Mouse (Mus musculus): ENCODE measurements around the gene Bcl11a. TPM values are rescaled to one million over a fixed set of nuclear protein-coding genes. Genes with fewer than 3 reads are reported as not detected.

Bcl11a gene
- polyA plus RNA-seq, 1 experiment from 2014 or later: 71.7 TPM

DNA sequence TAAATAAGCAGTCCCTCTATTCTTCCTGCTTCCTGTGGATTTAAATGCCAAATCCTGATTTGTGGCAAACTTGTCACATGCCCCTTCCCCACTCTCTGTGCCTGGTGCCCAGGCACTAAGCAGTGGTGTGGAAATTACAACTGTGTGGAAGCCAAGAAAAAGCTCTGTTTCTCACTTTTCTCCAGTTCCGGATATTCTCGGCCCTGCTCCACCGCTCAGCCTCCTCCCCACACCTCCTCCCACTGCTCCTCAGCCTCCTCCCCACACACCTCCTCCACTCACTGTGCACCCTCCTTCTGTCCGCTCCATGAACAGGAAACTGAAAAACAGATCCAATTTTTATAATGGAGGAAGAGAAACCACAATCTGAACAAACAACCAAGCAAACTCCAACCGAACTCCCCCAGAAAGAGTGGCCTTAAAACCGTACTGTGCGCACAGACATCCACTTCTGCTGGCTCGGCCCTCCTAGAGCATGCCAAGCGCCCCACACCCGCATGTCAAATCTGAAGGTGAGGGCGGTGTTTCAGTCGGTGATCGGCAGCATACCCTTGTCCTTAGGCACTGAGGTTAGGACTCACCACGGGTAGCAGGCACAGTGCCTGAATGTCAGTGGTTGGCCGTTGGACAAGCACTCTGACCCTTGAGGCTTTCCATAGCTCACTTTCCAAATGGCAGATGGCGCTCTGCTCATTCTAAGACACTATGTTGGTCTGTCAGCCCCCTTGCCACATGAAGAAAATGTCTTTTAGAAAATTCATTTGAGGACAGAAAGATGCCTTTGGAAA, 66.5 kb downstream of the Bcl11a start:
- H3K4me2 ChIP-seq (replicated peaks; ENCODE audit: low read depth, low read length): no peak overlapping the region
- no peaks in the 10 kb centered on the region for H3K4me1 ChIP-seq (replicated peaks; ENCODE audit: control insufficient read depth, insufficient read depth, low read length)
- no peak overlapping the region for H3K27ac ChIP-seq (ENCODE audit: low read depth, low read length)
- DNase-seq (ENCODE audit: low spot score): no peak
- no peaks in the 10 kb centered on the region for H3K27me3 ChIP-seq (ENCODE audit: control insufficient read depth, insufficient read depth, low read length)
- ATAC-seq (ENCODE audit: low FRiP score): no peak
- WGBS: 89% methylated on average over 16 of the region's 16 CpGs
- no peak overlapping the region for H3K9ac ChIP-seq (ENCODE audit: low read depth, low read length)
- no peaks in the 10 kb centered on the region for H3K9me3 ChIP-seq (ENCODE audit: control insufficient read depth, low read length)
- no peaks in the 10 kb centered on the region for H3K36me3 ChIP-seq (ENCODE audit: control insufficient read depth, insufficient read depth, low read length)
- H3K4me3 ChIP-seq (ENCODE audit: low read depth, low read length): no peak overlapping the region

- H3K4me2 ChIP-seq (replicated peaks; ENCODE audit: low read depth, low read length): no peak overlapping the region
- H3K27me3 ChIP-seq (ENCODE audit: control insufficient read depth, insufficient read depth, low read length): no peaks in the 10 kb centered on the region
- no peak overlapping the region for H3K9ac ChIP-seq (ENCODE audit: low read depth, low read length)
- no peaks in the 10 kb centered on the region for H3K9me3 ChIP-seq (ENCODE audit: control insufficient read depth, low read length)
- ATAC-seq (ENCODE audit: low FRiP score) (no peak), DNase-seq (ENCODE audit: low spot score) (no peak)
- 89% methylated on average over 4 of the region's 4 CpGs for WGBS
- H3K27ac ChIP-seq (ENCODE audit: low read depth, low read length): no peak overlapping the region
- H3K4me1 ChIP-seq (replicated peaks; ENCODE audit: control insufficient read depth, insufficient read depth, low read length): no peaks in the 10 kb centered on the region
- H3K4me3 ChIP-seq (ENCODE audit: low read depth, low read length): no peak overlapping the region
- no peaks in the 10 kb centered on the region for H3K36me3 ChIP-seq (ENCODE audit: control insufficient read depth, insufficient read depth, low read length)
Observed at GRCm38 (mm10) chr11:24146034-24146433, 68.2 kb downstream of the Bcl11a start.

DNA sequence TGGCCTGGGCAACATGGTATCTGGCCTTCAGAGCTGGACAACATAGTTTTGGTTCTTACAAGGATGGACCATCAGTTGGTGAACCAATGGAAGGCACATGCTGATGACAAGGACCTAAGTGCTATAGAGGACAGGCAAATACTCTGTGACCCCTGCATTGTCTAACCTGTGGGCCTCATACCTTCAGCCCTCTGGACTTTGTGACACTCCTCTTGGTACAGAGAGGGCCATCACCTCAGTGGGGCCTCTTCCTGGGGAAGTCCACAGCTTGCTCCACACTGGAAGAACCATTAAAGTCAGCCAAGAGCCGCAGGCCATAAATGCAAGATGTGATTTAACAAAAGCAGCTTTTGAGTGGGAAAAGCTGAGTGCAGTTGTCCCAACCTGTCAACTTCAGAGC, 68.6 kb downstream of the Bcl11a start:
- ATAC-seq (ENCODE audit: low FRiP score): no peak
- DNase-seq (ENCODE audit: low spot score): no peak
- H3K4me2 ChIP-seq (replicated peaks; ENCODE audit: low read depth, low read length): no peak overlapping the region
- H3K9ac ChIP-seq (ENCODE audit: low read depth, low read length): no peak overlapping the region
- H3K27me3 ChIP-seq (ENCODE audit: control insufficient read depth, insufficient read depth, low read length): no peaks in the 10 kb centered on the region
- H3K4me1 ChIP-seq (replicated peaks; ENCODE audit: control insufficient read depth, insufficient read depth, low read length): no peaks in the 10 kb centered on the region
- no peaks in the 10 kb centered on the region for H3K9me3 ChIP-seq (ENCODE audit: control insufficient read depth, low read length)
- no peak overlapping the region for H3K27ac ChIP-seq (ENCODE audit: low read depth, low read length)
- H3K4me3 ChIP-seq (ENCODE audit: low read depth, low read length): no peak overlapping the region
- 96% methylated on average over 1 of the region's 1 CpGs for WGBS
- H3K36me3 ChIP-seq (ENCODE audit: control insufficient read depth, insufficient read depth, low read length): no peaks in the 10 kb centered on the region

DNA sequence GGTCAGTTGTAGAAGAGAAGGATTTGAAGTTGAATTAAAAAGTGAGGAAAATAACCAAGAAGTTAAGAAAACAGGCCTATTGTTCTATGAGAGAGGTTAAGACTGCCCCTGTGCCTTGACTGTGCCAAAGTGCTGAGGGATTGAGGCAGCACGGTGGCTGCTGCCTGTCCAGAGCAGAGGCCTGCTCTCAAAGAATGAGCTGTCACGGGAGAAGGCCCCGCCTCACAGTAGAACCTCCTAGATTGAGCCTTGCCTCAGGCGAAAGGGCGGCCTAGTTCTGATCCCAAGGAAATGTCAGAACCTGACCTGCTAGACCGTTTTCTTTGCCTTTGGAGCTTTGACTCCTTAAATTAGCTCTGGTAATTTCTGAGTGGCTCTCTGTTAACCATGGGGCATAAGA, 69.8 kb downstream of the Bcl11a start:
- 84% methylated on average over 6 of the region's 6 CpGs for WGBS
- H3K4me1 ChIP-seq (replicated peaks; ENCODE audit: control insufficient read depth, insufficient read depth, low read length): no peaks in the 10 kb centered on the region
- no peak overlapping the region for H3K27ac ChIP-seq (ENCODE audit: low read depth, low read length)
- H3K9ac ChIP-seq (ENCODE audit: low read depth, low read length): no peak overlapping the region
- ATAC-seq (ENCODE audit: low FRiP score) (no peak), DNase-seq (ENCODE audit: low spot score) (no peak)
- no peaks in the 10 kb centered on the region for H3K9me3 ChIP-seq (ENCODE audit: control insufficient read depth, low read length)
- no peak overlapping the region for H3K4me2 ChIP-seq (replicated peaks; ENCODE audit: low read depth, low read length)
- H3K4me3 ChIP-seq (ENCODE audit: low read depth, low read length): no peak overlapping the region
- H3K27me3 ChIP-seq (ENCODE audit: control insufficient read depth, insufficient read depth, low read length): no peaks in the 10 kb centered on the region
- no peaks in the 10 kb centered on the region for H3K36me3 ChIP-seq (ENCODE audit: control insufficient read depth, insufficient read depth, low read length)

GRCm38 (mm10) chr11:24148545-24148944, 70.7 kb downstream of the Bcl11a start:
- Histone ChIP-seq H3K4me2 (replicated peaks; ENCODE audit: low read depth, low read length) (no peak overlapping the region), H3K27me3 (ENCODE audit: control insufficient read depth, insufficient read depth, low read length) (no peaks in the 10 kb centered on the region), H3K4me3 (ENCODE audit: low read depth, low read length) (no peak overlapping the region), H3K4me1 (replicated peaks; ENCODE audit: control insufficient read depth, insufficient read depth, low read length) (no peaks in the 10 kb centered on the region), H3K9ac (ENCODE audit: low read depth, low read length) (no peak overlapping the region), H3K27ac (ENCODE audit: low read depth, low read length) (no peak overlapping the region), H3K36me3 (ENCODE audit: control insufficient read depth, insufficient read depth, low read length) (no peaks in the 10 kb centered on the region), H3K9me3 (ENCODE audit: control insufficient read depth, low read length) (no peaks in the 10 kb centered on the region)
- 88% methylated on average over 3 of the region's 3 CpGs for WGBS
- no peak for ATAC-seq (ENCODE audit: low FRiP score)
- DNase-seq (ENCODE audit: low spot score): no peak

DNA sequence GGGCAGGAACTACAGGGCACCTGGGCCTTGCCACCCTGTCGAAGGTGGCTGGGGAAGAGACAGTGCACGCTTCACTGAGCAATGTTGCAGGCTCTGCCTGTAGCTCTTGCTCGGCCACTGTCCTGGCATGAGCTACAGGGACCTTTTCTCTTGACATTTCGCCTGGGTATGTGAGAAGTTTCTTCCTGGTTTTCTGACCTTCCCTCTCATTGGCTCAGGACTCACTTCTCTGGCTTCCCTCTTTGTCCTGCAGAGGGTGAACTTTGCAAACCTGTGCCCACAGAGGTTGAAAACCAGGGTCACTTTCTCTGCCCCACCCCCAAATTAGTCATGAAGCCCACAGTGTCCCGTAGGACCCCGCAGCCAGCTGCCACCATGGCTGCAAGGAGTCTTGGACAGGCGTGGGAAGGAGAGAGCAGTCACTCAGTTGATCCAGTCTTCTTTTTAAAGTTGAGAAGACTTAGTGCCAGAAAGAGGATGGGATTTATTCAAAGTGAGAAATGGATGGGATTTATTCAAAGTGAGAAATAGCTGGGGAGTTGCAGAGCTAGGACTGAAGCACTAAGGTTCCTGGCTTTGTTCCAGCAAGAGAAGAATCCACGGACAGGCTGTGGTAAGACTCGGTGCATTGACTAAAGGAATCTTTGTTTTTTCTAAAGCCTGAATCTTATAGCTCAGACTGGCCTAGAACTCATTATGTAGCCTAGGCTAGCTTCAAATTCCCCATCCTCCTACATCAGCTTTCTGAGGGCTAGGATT, 71.8 kb downstream of the Bcl11a start:
- ATAC-seq (ENCODE audit: low FRiP score): no peak
- Histone ChIP-seq H3K4me2 (replicated peaks; ENCODE audit: low read depth, low read length) (no peak overlapping the region), H3K4me1 (replicated peaks; ENCODE audit: control insufficient read depth, insufficient read depth, low read length) (no peaks in the 10 kb centered on the region), H3K4me3 (ENCODE audit: low read depth, low read length) (no peak overlapping the region), H3K27ac (ENCODE audit: low read depth, low read length) (no peak overlapping the region), H3K36me3 (ENCODE audit: control insufficient read depth, insufficient read depth, low read length) (no peaks in the 10 kb centered on the region), H3K9me3 (ENCODE audit: control insufficient read depth, low read length) (no peaks in the 10 kb centered on the region), H3K27me3 (ENCODE audit: control insufficient read depth, insufficient read depth, low read length) (no peaks in the 10 kb centered on the region), H3K9ac (ENCODE audit: low read depth, low read length) (no peak overlapping the region)
- WGBS: 78% methylated on average over 9 of the region's 9 CpGs
- DNase-seq (ENCODE audit: low spot score): no peak

GRCm38 (mm10) chr11:24152076-24152784, 74.4 kb downstream of the Bcl11a start:
- no peaks in the 10 kb centered on the region for H3K36me3 ChIP-seq (ENCODE audit: control insufficient read depth, insufficient read depth, low read length)
- ATAC-seq (ENCODE audit: low FRiP score) (no peak), DNase-seq (ENCODE audit: low spot score) (no peak)
- no peak overlapping the region for H3K4me3 ChIP-seq (ENCODE audit: low read depth, low read length)
- no peak overlapping the region for H3K4me2 ChIP-seq (replicated peaks; ENCODE audit: low read depth, low read length)
- 96% methylated on average over 7 of the region's 7 CpGs for WGBS
- H3K27me3 ChIP-seq (ENCODE audit: control insufficient read depth, insufficient read depth, low read length): no peaks in the 10 kb centered on the region
- no peak overlapping the region for H3K9ac ChIP-seq (ENCODE audit: low read depth, low read length)
- H3K4me1 ChIP-seq (replicated peaks; ENCODE audit: control insufficient read depth, insufficient read depth, low read length): no peaks in the 10 kb centered on the region
- no peak overlapping the region for H3K27ac ChIP-seq (ENCODE audit: low read depth, low read length)
- no peaks in the 10 kb centered on the region for H3K9me3 ChIP-seq (ENCODE audit: control insufficient read depth, low read length)

DNA sequence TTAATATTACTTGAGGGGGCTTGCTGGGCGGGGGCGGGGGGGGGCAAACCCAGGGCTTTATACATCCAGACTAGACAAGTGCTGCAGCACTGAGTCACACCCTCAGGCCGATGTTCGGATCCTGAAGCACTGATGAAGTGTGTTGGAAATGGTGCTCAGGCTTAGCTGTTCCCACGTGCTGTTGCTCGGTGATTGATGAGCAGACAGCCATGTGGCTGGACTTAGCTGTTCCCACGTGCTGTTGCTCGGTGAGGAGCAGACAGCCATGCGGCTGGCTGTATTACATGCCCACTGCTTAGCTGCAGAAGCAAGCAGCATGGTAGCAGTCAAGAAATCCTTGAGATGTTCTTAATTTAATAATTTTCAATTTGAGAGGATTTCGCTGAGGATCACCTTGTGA, 75.2 kb downstream of the Bcl11a start:
- ATAC-seq (ENCODE audit: low FRiP score) (peak; percentile 85), DNase-seq (ENCODE audit: low spot score) (peak; percentile 39)
- Histone ChIP-seq H3K9me3 (ENCODE audit: control insufficient read depth, low read length) (no peaks in the 10 kb centered on the region), H3K4me3 (ENCODE audit: low read depth, low read length) (no peak overlapping the region), H3K36me3 (ENCODE audit: control insufficient read depth, insufficient read depth, low read length) (no peaks in the 10 kb centered on the region), H3K4me1 (replicated peaks; ENCODE audit: control insufficient read depth, insufficient read depth, low read length) (no peaks in the 10 kb centered on the region), H3K27me3 (ENCODE audit: control insufficient read depth, insufficient read depth, low read length) (no peaks in the 10 kb centered on the region), H3K9ac (ENCODE audit: low read depth, low read length) (no peak overlapping the region), H3K4me2 (replicated peaks; ENCODE audit: low read depth, low read length) (no peak overlapping the region), H3K27ac (ENCODE audit: low read depth, low read length) (no peak overlapping the region)
- 50% methylated on average over 10 of the region's 10 CpGs for WGBS

Measured in hindbrain, embryonic 11.5 days (tissue).